Mouse (Mus musculus) left cerebral cortex, postnatal 4 days (tissue): ENCODE data around the gene Ahdc1. TPM values are rescaled to one million over a fixed set of nuclear protein-coding genes. Genes with fewer than 3 reads are reported as not detected.

ENCODE experiments used
- DNase-seq: peaks from one replicate; pipeline ENCODE4 v3.0.0-alpha.2; 2022
- intact Hi-C: fragments of 180-260 bp; cut with DNase I; formaldehyde crosslinking; loops from one replicate; pipeline ENCODE4 v1.15.1; 2025
- total RNA-seq, 2 experiments: library from RNA; stranded (reverse); gene quantifications; 2 replicates each; pipeline ENCODE4 v1.2.3; 2021

Gene Ahdc1
- total RNA-seq, 2 experiments from 2014 or later = 94.1 to 102 TPM

DNA sequence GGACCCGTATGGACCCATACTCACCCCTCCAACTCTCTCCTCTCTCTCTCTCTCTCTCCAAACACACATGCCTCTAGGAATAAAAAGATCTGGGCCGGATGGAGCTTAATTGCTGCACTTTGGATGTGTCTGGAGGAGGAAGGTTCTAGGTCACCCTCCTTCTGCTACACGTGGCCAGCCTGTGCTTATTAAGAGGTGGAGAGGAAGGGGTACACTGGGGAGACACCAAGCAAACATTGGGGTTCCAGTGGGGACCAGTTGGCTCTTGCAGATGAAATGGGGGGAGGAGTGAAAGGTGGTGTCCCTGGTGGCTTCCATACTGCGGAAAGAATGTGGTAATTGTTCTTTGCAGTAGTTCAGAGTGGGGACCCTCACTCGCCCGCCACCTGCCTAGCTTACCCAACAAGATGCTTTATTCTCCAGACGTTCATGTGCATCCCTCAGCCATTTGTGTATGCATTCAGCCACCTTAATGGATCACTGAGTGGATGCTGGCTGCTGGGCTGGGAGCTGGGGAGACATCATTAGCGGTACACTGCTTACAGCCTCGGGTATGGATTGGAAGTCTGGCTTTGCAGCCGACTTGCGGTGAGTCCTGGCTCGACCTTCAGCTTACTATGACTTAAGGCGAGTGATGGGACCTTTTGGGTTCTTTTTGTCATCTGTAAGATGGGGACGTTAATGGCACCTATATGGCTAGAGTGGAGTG lies 104.8 kb downstream of the Ahdc1 start:
- intact Hi-C loops = no loop called here
- DNase-seq = no peak

DNA sequence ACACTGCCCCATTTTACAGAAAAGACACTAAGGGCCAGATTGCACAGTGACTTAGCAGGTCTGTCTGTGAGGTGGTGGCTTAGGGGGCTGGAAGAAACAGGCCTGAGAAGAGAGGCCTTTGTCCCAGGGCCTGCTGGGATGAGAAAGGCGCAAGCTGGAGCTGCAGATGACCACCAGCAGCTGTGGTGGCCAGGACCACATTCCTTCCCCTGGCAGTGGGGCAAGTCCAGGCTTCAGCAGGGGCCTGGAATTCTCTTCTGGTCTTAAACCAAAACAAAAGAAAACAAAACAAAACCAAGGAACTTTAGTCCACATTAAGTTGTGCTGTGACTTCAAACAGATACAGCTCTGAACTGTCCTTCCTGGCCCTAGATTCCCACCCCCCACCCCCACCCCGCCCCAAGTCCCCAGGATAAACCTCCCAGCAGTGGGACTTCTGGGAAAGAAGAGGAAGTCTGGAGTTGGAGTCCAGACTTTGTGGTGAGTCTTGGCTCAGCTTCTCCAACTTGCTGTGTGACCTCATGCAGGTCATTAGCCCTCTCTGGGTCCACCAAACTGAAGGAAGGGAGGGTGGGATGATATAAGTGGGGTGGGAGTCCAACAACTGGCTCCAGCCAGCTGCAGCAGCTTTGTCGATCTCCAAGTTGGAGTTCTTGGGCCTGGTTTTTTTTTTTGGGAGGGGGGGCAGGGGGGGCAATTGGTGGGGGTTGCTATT lies 105.9 kb downstream of the Ahdc1 start:
- intact Hi-C loops = no loop called here

DNA sequence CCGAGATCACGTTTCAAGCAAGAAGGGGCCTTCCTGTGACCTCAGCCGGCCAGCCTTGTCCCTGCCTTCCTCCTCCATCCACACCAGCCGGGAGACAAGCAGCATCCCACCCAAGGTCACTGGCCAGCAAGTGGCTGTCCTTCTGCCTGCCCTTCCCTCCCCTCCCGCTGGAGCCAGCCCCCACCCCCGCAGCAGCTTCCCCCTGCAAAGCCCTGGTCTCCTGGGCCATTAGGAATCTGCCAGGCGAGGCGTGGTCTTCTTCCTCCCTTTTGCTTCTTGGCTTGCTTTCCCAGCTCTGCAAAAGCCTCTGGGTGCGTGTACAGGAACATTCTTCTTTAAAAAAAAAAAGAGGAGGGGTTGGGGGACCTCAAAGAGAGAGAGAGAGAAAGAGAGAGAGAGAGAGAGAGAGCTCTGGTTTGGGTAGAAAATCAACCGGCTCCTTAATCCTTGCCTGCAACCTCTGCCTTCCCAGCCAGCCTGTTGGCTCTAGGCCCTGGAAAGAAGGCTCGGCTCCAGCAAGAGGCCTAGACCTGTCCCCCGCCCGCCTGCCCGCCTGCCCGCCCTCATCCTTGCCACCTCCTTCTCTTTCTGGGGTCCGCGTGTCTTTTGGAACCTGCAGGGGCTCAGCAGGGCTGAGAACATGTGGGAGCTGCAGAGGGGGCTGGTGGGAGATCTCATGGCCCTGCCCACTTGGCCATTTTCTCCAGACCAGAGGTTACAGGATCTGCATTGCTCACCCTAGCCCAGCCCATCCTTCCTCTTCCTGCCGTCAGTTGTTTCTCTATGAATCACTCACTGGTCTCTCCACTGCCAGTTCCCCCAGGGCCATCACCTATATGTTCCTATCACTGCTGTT lies 106.7 kb downstream of the Ahdc1 start:
- DNase-seq = peak; percentile 88
- intact Hi-C loops = no loop called here

More for the DNA sequence above, 105.9 kb downstream of the Ahdc1 start:
- no peak for DNase-seq

DNA sequence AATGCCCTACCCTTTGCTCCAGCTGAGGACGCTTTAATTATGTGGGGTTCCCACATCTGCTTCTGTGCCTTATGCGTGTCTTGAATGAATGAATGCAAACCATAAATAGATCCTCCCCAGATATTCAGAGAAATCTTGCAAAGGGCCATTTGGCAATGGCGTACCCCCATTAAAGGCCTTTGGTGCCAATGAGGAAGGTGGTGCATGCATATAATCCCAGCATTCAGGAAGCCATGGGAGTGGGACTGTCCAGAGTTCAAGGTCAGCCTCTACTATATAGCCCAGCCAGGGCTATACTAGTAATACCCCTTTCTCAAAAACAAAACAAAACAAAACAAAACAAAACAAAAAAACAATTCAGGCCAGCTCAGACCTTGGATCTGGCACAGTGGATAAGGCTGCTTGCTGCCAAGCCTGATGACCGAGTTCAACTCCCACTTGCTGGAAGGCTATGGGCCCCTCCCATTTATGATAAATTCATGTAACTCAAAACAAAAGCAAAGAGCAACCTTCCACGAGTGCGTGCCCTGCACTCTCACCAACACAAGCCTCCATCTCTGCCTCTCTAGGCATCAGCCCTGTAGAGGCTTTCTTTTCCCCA lies 107.8 kb downstream of the Ahdc1 start:
- no peak for DNase-seq
- intact Hi-C loops = no loop called here

DNA sequence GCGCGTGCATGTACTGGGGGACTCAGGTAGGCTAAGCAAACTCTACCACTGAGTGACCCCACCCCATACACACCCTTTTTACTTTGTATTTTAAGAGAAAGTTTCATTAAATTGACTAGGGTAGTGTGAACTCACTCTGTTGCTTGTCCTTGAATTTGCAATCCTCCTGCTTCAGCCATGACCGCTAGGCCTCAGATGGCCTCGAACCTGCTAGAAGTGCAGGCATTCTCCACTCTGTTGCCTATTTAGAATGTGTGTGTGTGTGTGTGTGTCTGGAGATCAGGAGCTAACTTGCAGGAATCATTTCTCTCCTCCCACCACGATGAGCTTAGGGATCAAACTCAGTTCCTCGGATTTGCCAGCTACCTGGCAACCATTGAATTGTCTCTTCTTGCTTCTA lies 108.5 kb downstream of the Ahdc1 start:
- no peak for DNase-seq
- intact Hi-C loops = no loop called here

DNA sequence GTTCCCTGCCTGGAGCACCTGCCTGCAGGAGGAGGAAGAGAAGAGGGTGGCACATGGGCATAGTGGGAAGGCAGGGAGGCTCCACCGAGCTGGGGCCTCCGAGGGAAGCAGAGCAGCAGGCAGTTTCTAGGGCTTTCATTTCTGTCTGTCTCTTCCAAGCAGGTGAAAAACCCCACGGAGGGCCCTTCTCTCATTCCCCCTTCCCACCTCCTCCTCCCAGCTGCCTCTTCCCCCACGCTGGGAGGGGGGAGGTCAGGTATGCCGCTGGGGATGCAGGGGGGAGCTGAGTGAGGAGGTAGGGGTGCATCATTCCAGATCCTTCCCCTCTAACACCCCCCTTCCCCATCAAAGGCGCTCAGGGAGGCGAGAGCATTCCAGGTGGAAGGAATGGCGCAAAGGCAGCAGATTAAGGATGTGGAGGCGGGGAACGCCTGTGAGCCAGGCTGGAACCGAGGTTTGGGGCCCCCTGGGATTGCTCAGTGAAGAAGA lies 109.8 kb downstream of the Ahdc1 start:
- intact Hi-C loops = no loop called here
- DNase-seq = no peak

DNA sequence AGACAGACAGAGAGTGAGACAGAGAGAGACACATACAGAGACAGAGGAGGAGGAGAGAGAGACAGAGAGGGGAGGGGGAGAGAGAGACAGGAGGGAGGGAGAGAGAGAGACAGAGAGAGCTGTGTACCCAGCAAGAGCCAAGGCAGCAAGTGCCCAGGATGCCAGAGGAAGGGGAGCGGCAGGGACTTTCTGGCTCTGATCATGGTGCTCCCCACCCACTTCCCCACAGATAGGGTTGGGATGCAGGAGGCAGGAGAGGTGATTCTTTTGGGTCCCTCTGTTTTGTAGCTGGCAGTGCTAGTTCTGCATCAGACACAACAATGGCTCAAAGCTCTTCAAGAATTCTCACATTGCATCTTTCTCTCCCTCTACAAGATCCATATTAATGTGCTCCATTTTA lies 110.4 kb downstream of the Ahdc1 start:
- intact Hi-C loops = no loop called here
- no peak for DNase-seq

DNA sequence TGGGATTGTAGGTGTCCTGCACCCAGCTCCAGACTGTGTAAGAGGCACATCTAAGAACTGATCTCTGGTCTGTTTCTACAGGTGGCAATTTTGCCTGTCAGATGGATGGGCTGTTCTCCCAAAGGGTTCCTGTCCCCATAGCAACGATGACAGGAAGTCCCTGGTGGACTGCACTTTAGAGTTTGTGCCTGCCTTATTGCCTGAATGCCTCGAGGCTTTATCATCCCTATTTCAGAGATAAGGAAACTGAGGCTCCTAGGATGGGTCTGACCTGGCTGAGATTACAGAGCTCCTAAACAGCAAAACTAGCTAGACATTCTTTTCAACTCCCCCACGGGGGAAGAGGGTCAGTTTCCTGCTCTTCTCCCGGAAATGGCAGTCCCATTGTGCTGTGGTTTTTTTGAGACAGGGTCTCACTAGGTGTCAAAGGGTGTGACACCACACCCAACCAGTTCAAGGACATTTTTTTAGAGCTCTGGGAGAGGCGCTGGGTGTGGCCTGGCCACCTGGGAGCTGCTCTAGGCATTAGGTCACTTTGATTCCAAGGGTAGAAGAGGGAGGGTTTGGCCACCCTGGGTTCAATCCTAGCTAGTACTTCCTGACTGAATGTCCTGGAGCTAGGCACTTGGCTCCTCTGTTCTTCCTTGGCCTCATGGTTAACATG lies 111.0 kb downstream of the Ahdc1 start:
- DNase-seq = no peak
- intact Hi-C loops = no loop called here

DNA sequence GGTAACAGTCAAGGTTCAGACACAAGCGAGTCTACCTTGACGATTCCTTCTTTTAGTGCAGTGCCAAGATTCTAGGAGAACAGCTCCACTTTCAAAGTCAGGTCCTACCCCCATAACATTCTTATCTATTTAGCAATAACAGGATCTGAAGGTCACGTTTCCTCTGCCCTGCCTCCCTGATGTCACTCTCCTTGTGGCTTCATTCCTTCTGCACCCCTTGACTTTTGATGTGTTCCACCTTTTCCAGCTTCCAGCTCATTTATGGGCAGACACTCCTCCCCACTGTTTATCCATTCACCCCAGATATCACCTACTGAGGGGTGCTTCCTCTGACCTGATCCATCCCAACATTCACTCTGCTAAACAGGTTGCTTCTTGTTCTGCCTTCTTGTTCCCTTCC lies 116.0 kb downstream of the Ahdc1 start:
- no peak for DNase-seq
- intact Hi-C loops = no loop called here

Other genes starting within 250 kb of the Ahdc1 start
- 10 to 100 TPM; 15.4 to 16.0 TPM for gene Rpa2, start 242.9 kb upstream of the Ahdc1 start, total RNA-seq
- under 1 TPM; 0.52 to 0.81 TPM for gene Themis2, start 214.9 kb upstream of the Ahdc1 start, total RNA-seq
- gene Ppp1r8, start 168.1 kb upstream of the Ahdc1 start, total RNA-seq = 10 to 100 TPM; 47.5 to 55.0 TPM
- 100 to 1,000 TPM; 146 to 153 TPM for gene Stx12, start 126.8 kb upstream of the Ahdc1 start, total RNA-seq
- 10 to 100 TPM; 24.3 to 25.4 TPM for gene Fam76a, start 88.7 kb upstream of the Ahdc1 start, total RNA-seq
- under 1 TPM; 0.42 to 0.44 TPM for gene Fgr, start 37.2 kb upstream of the Ahdc1 start, total RNA-seq
- 10 to 100 TPM; 34.0 to 35.7 TPM for gene Wasf2, start 119.2 kb downstream of the Ahdc1 start, total RNA-seq
- 1 to 10 TPM in 1 of 2 experiments, under 1 TPM in 1; 0.72 to 1.8 TPM for gene Cd164l2, start 200.9 kb downstream of the Ahdc1 start, total RNA-seq
- gene Gpr3, start 201.3 kb downstream of the Ahdc1 start, total RNA-seq = 1 to 10 TPM; 2.0 to 2.1 TPM
- gene Map3k6, start 229.6 kb downstream of the Ahdc1 start, total RNA-seq = 1 to 10 TPM; 3.0 to 3.3 TPM